Mouse (Mus musculus): ENCODE data around the gene Cabp1.

DNA sequence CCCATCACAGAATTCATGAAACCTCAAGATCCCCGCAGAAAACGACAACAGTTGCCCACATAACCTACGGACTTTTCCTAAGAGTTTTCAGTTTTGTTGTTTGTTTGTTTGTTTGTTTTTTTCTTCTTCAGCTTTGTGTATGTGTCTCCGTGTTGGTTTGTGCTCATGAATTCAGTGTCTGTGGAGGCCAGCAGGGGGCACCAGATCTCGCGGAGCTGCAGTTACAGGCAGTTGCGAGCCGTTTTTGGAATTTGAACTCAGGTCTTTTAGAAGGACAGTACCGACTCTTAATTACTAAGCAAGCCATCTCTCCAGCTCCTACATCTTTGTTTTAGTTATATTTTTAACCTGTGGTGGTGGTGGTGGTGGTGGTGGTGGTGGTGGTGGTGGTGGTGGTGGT is 28.8 kb downstream of the Cabp1 start:
- peak; percentile 66 for TF ChIP-seq CTCF (IDR thresholded peaks at IDR 0.05; ENCODE audit: low read depth)
- TF ChIP-seq EP300 (optimal IDR thresholded peaks at IDR 0.05): no peak

Measured in stomach, postnatal 0 days (tissue).